Comparison of ENCODE assay signal across 9 mouse cellular contexts in the genomic region with DNA sequence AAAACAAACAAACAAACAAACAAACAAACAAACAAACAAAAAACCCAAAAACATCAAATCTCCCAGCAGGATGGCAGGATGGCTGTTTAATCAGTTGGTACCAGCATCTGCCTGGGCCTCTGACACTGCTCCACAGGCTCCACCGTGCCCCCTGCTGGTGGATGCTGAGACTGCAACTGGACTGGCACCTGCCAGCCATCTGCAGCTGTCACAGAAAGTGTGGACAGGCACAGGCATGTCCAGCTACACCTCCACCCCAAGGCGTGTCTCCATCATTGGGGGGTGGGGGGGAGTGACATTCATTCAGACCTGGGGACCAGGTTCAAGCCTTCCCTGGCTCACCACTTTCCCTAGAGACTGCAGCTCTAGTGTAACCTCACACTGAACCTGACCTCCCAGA. TPM values are rescaled to one million over a fixed set of nuclear protein-coding genes. Genes with fewer than 3 reads are reported as not detected.
DNase-seq lines count a peak whose midpoint lies in the region; ATAC-seq and TF ChIP-seq lines count a peak whose summit lies in the region.
"Had no signal": no experiment of that assay in that cellular context is flagged by ENCODE, and none has a peak within 500 bp of the region (broad histone marks: within the 10 kb centered on the region; RNA-seq: fewer than 3 reads in every experiment).

No protein-coding gene starts in this region.

- H3K4me2 ChIP-seq in midbrain, embryonic 15.5 days = no peak overlapping the region
- H3K4me2 ChIP-seq in kidney, postnatal 0 days (ENCODE audit: low read length) = no peak overlapping the region
- no peak overlapping the region for H3K4me2 ChIP-seq in neural tube, embryonic 11.5 days (ENCODE audit: low read depth)
- H3K4me2 ChIP-seq: embryonic facial prominence, embryonic 13.5 days had no signal

- WGBS in midbrain, embryonic 10.5 days = 5% methylated on average over 2 of the region's 2 CpGs
- WGBS in midbrain, embryonic 15.5 days = 9% methylated on average over 2 of the region's 2 CpGs
- 7% methylated on average over 2 of the region's 2 CpGs for WGBS in kidney, postnatal 0 days
- 8% methylated on average over 2 of the region's 2 CpGs for WGBS in liver, adult 2 months
- WGBS in neural tube, embryonic 11.5 days = 7% methylated on average over 2 of the region's 2 CpGs

- ATAC-seq in midbrain, embryonic 15.5 days (replicated peaks) = no peak
- ATAC-seq in kidney, postnatal 0 days (replicated peaks; ENCODE audit: low FRiP score, low read depth) = no peak; the same call in 1 of the 2 replicates
- ATAC-seq in neural tube, embryonic 11.5 days (ENCODE audit: insufficient read depth, low FRiP score, low TSS enrichment) = no peak

- H3K79me2 ChIP-seq in liver, adult 2 months (ENCODE audit: control insufficient read depth, insufficient read depth, low read length) = no peaks in the 10 kb centered on the region

- peak; percentile 87 for DNase-seq in midbrain, embryonic 10.5 days (ENCODE audit: low spot score)
- DNase-seq in cerebellum, postnatal 14 days = peak; percentile 84 to 92
- DNase-seq in gastrocnemius, adult 18-20 months (ENCODE audit: low spot score) = peak; percentile 82
- peak; percentile 62 for DNase-seq in kidney, postnatal 0 days (ENCODE audit: low spot score)
- peak; percentile 36 for DNase-seq in liver, adult 2 months (ENCODE audit: extremely low read depth, low read depth, low spot score)
- peak; percentile 86 for DNase-seq in neural tube, embryonic 11.5 days (ENCODE audit: low spot score)
- DNase-seq in testis, postnatal 14 days (ENCODE audit: low spot score) = peak; percentile 71

- H3K36me3 ChIP-seq in midbrain, embryonic 10.5 days = no peaks in the 10 kb centered on the region
- H3K36me3 ChIP-seq in midbrain, embryonic 15.5 days (replicated peaks) = no peaks in the 10 kb centered on the region
- no peaks in the 10 kb centered on the region for H3K36me3 ChIP-seq in kidney, postnatal 0 days (ENCODE audit: insufficient read depth, low read length)
- no peaks in the 10 kb centered on the region for H3K36me3 ChIP-seq in liver, adult 2 months (ENCODE audit: control insufficient read depth, insufficient read depth, low read length)
- H3K36me3 ChIP-seq in neural tube, embryonic 11.5 days (ENCODE audit: control insufficient read depth, insufficient read depth, low read length) = no peaks in the 10 kb centered on the region
- H3K36me3 ChIP-seq: embryonic facial prominence, embryonic 13.5 days had no signal

- no peak for TF ChIP-seq POLR2A in liver, adult 2 months (IDR thresholded peaks at IDR 0.05; ENCODE audit: extremely low read depth, insufficient read depth, low read length)

- H3K9ac ChIP-seq in midbrain, embryonic 15.5 days = no peak overlapping the region
- H3K9ac ChIP-seq in kidney, postnatal 0 days (ENCODE audit: low read depth, low read length) = no peak overlapping the region
- H3K9ac ChIP-seq in liver, adult 2 months (ENCODE audit: low read depth, low read length) = no peak overlapping the region
- no peak overlapping the region for H3K9ac ChIP-seq in neural tube, embryonic 11.5 days (ENCODE audit: low read length)
- H3K9ac ChIP-seq: embryonic facial prominence, embryonic 13.5 days had no signal

- H3K27me3 ChIP-seq in midbrain, embryonic 10.5 days (ENCODE audit: low read depth, poor library complexity, severe bottlenecking) = no peaks in the 10 kb centered on the region
- H3K27me3 ChIP-seq in midbrain, embryonic 15.5 days (replicated peaks) = no peaks in the 10 kb centered on the region
- H3K27me3 ChIP-seq in kidney, postnatal 0 days (ENCODE audit: insufficient read depth, low read length) = no peaks in the 10 kb centered on the region
- no peaks in the 10 kb centered on the region for H3K27me3 ChIP-seq in liver, adult 2 months (ENCODE audit: control insufficient read depth, insufficient read depth, low read length)
- H3K27me3 ChIP-seq in neural tube, embryonic 11.5 days (ENCODE audit: control insufficient read depth, insufficient read depth, low read length) = no peaks in the 10 kb centered on the region
- H3K27me3 ChIP-seq: embryonic facial prominence, embryonic 13.5 days had no signal

- H3K9me3 ChIP-seq in midbrain, embryonic 10.5 days (replicated peaks) = 0 out of 2 replicates have a peak, but pooled peaks cover 7% of the 10 kb centered on the region
- no peaks in the 10 kb centered on the region; the same call in 1 of the 2 replicates for H3K9me3 ChIP-seq in midbrain, embryonic 15.5 days
- no peaks in the 10 kb centered on the region for H3K9me3 ChIP-seq in kidney, postnatal 0 days (replicated peaks; ENCODE audit: low read length)
- H3K9me3 ChIP-seq in neural tube, embryonic 11.5 days (ENCODE audit: control insufficient read depth, low read length) = no peaks in the 10 kb centered on the region

- TF ChIP-seq CTCF in kidney, postnatal 0 days (IDR thresholded peaks at IDR 0.05; ENCODE audit: low read depth) = peak; percentile 90
- TF ChIP-seq CTCF in liver, adult 2 months (IDR thresholded peaks at IDR 0.05; ENCODE audit: low read depth, low read length) = peak; percentile 99

- peaks cover 7% of the 10 kb centered on the region; the same call in 1 of the 2 replicates for H3K4me1 ChIP-seq in midbrain, embryonic 10.5 days
- no peaks in the 10 kb centered on the region for H3K4me1 ChIP-seq in midbrain, embryonic 15.5 days
- H3K4me1 ChIP-seq in kidney, postnatal 0 days (replicated peaks; ENCODE audit: insufficient read depth, low read length) = no peaks in the 10 kb centered on the region
- no peaks in the 10 kb centered on the region for H3K4me1 ChIP-seq in liver, adult 2 months (ENCODE audit: control insufficient read depth, insufficient read depth, low read length)
- H3K4me1 ChIP-seq in neural tube, embryonic 11.5 days (ENCODE audit: control insufficient read depth, insufficient read depth, low read length) = no peaks in the 10 kb centered on the region; the same call in 1 of the 2 replicates
- H3K4me1 ChIP-seq: embryonic facial prominence, embryonic 13.5 days had no signal

- H3K4me3 ChIP-seq in midbrain, embryonic 10.5 days = no peak overlapping the region
- no peak overlapping the region for H3K4me3 ChIP-seq in midbrain, embryonic 15.5 days
- no peak overlapping the region for H3K4me3 ChIP-seq in kidney, postnatal 0 days (replicated peaks; ENCODE audit: low read depth, low read length)
- H3K4me3 ChIP-seq in liver, adult 2 months (ENCODE audit: insufficient read depth, low read depth, low read length) = no peak overlapping the region
- H3K4me3 ChIP-seq in neural tube, embryonic 11.5 days (ENCODE audit: low read depth, low read length) = no peak overlapping the region
- H3K4me3 ChIP-seq: embryonic facial prominence, embryonic 13.5 days had no signal

- 0 out of 2 replicates have a peak overlapping the region, but pooled peaks have one; percentile 23 for H3K27ac ChIP-seq in midbrain, embryonic 10.5 days (replicated peaks)
- H3K27ac ChIP-seq in midbrain, embryonic 15.5 days = no peak overlapping the region
- H3K27ac ChIP-seq in kidney, postnatal 0 days = no peak overlapping the region
- no peak overlapping the region for H3K27ac ChIP-seq in liver, adult 2 months (replicated peaks; ENCODE audit: insufficient read depth, low read depth, low read length)
- no peak overlapping the region for H3K27ac ChIP-seq in neural tube, embryonic 11.5 days (ENCODE audit: low read depth, low read length)
- H3K27ac ChIP-seq: embryonic facial prominence, embryonic 13.5 days had no signal

RNA-seq across cellular contexts. Expression of gene Hsf2bp, which starts 37.2 kb away (rescaled TPM):
- polyA plus RNA-seq in midbrain, embryonic 10.5 days (2016; fragmentation: Nextera tagmentation; extraction: Ambion mirVana) = 0.47 and 0.68 TPM in 2 replicates
- polyA plus RNA-seq in midbrain, embryonic 15.5 days (2015; fragmentation: Nextera tagmentation; extraction: Ambion mirVana) = 0.63 and 0.75 TPM in 2 replicates
- under 1 TPM; 0.55 to 0.57 TPM for total RNA-seq in gastrocnemius, adult 18-20 months (2021)
- polyA plus RNA-seq in kidney, postnatal 0 days (2015; fragmentation: Nextera tagmentation; extraction: Ambion mirVana) = 2.9 and 3.1 TPM in 2 replicates
- total RNA-seq in liver, adult 2 months (2014; rRNA removed) = 0.13 and 0.46 TPM in 2 replicates
- 0.12 and 0.18 TPM in 2 replicates for polyA plus RNA-seq in liver, adult 2 months (2012; rRNA removed)
- polyA plus RNA-seq in neural tube, embryonic 11.5 days (2014; fragmentation: Nextera tagmentation; extraction: Ambion mirVana) = 0.49 and 0.69 TPM in 2 replicates

RNA-seq across cellular contexts. Expression of gene Rrp1b, which starts 37.5 kb away (rescaled TPM):
- polyA plus RNA-seq in midbrain, embryonic 10.5 days (2016; fragmentation: Nextera tagmentation; extraction: Ambion mirVana) = 86.1 and 102 TPM in 2 replicates
- polyA plus RNA-seq in midbrain, embryonic 15.5 days (2015; fragmentation: Nextera tagmentation; extraction: Ambion mirVana) = 42.4 and 42.7 TPM in 2 replicates
- 1 to 10 TPM; 5.9 to 8.4 TPM for total RNA-seq in gastrocnemius, adult 18-20 months (2021)
- 38.0 and 46.3 TPM in 2 replicates for polyA plus RNA-seq in kidney, postnatal 0 days (2015; fragmentation: Nextera tagmentation; extraction: Ambion mirVana)
- 4.8 and 5.7 TPM in 2 replicates for total RNA-seq in liver, adult 2 months (2014; rRNA removed)
- 3.6 and 5.9 TPM in 2 replicates for polyA plus RNA-seq in liver, adult 2 months (2012; rRNA removed)
- 49.1 and 50.9 TPM in 2 replicates for polyA plus RNA-seq in neural tube, embryonic 11.5 days (2014; fragmentation: Nextera tagmentation; extraction: Ambion mirVana)

Comparison
In these comparisons a context has a peak if more than half of its experiments do, and no peak if none do; other contexts are left out.
1. DNase-seq: peak in every context shown above with its lines; median percentile 88 in cerebellum, postnatal 14 days; 87 in midbrain, embryonic 10.5 days; 86 in neural tube, embryonic 11.5 days; 82 in gastrocnemius, adult 18-20 months; 71 in testis, postnatal 14 days; 62 in kidney, postnatal 0 days; 36 in liver, adult 2 months.